Mouse (Mus musculus) kidney, adult 2 months (tissue): ENCODE measurements around the gene Rsc1a1.

Source experiments
- CTCF ChIP-seq: fragments of 200-500 bp; conservative IDR thresholded peaks from 2 replicates; pipeline ENCODE4 v1.5.1; 2011; ENCODE audit warnings: low read depth, mild to moderate bottlenecking, control low read depth, low read length, moderate library complexity, mixed read lengths; ENCODE audit not compliant: insufficient read depth, insufficient read length
- POLR2A ChIP-seq: fragments of 200-500 bp; IDR thresholded peaks from one replicate; pipeline ENCODE4 v1.6.1; 2011; ENCODE audit warnings: low read depth, low read length, control low read depth

- TF ChIP-seq POLR2A (no peak), CTCF (no peak)
These were observed 19.2 kb upstream of the Rsc1a1 start for GRCm38 (mm10) chr4:141704625-141705024.
